Mouse (Mus musculus): Measurements from ENCODE around the gene Slc22a5. TPM values are rescaled to one million over a fixed set of nuclear protein-coding genes. Genes with fewer than 3 reads are reported as not detected.
A peak's percentile ranks its signal among the peaks of the same experiment; 100 is the strongest.
"Not testable (repeated sequence)": the region's sequence is repeated elsewhere in the genome, so short reads cannot be mapped to it uniquely, and the experiment has no call there.

The Slc22a5 gene
- total RNA-seq (2014; rRNA removed) (13.2 and 13.6 TPM in 2 replicates), polyA plus RNA-seq (2015; fragmentation: Nextera tagmentation; extraction: Ambion mirVana) (12.8 and 13.0 TPM in 2 replicates)

DNA sequence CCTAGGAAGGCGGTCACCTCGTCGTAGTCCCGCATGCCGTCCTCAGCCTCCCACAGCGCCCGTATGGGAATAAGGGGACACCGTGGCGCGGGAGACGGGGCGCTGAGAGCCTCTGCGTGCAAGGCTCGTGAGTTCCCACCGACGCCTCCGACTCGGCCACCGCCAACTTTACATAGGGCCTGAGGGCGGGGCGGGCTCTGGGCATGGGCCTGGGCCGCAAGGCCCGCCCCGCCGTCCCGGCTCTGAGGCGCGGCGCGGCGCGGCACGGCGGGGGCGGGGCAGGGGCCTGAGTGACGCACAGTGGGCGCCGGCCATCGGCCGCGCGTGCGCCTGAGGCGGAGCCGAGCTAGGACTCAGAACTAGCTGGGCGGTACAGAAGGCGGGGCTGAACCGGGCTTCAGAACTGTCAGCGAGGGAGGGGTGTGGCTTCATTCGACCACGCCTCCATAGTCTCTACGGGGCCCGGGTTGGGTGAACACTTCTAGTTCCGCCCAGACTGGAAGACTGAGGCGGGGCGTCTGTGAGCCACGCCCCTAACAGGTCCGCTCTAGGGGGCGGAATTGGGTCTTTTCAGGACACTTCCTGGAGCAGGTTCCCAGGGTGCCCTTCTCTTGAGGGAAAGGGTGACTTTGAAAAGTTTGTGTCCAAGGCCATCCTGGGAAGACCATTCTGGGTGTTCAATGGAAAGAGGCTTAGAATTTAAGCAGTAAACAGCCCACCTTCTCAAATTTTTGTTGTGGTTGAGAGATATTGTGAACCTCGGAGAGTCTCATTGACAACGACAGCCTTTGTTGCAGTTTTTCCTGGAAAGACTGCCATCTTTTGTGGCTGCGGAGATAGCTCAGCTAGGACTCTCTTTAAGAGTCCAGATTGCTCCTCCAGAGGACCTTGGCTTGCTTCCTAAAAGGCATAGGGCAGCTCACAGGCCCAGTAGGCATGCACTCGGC lies at the start of gene Slc22a5:
TSS of gene Slc22a5 (minus strand) at position 156 of the 947 bp plus-strand sequence.
- peak; percentile 99 for DNase-seq (ENCODE audit: low spot score)
- peak within 1 kb of the TSS; percentile 68 for H3K9ac ChIP-seq (replicated peaks; ENCODE audit: low read length, poor library complexity, severe bottlenecking)
- TF ChIP-seq CTCF (IDR thresholded peaks at IDR 0.05), result peak; percentile 47
- H3K27ac ChIP-seq (ENCODE audit: low read depth, low read length), result peak within 1 kb of the TSS; percentile 59
- H3K4me2 ChIP-seq (ENCODE audit: low read depth, low read length, poor library complexity, severe bottlenecking), result peak within 1 kb of the TSS; percentile 67
- peak; percentile 99 for ATAC-seq (ENCODE audit: low FRiP score)
- no peaks in the 10 kb centered on the region for H3K27me3 ChIP-seq (ENCODE audit: insufficient read depth, low read length)
- peak within 1 kb of the TSS; percentile 64 for H3K4me3 ChIP-seq (ENCODE audit: low read depth, low read length)
- no peaks in the 10 kb centered on the region for H3K9me3 ChIP-seq (ENCODE audit: low read length)
- H3K36me3 ChIP-seq (ENCODE audit: insufficient read depth, low read length), result no peaks in the 10 kb centered on the region; the same call in 1 of the 2 replicates
- H3K4me1 ChIP-seq (ENCODE audit: insufficient read depth, low read length), result peaks cover 5% of the 10 kb centered on the region; the same call in 1 of the 2 replicates
- 3% methylated on average over 38 of the region's 63 CpGs for WGBS

DNA sequence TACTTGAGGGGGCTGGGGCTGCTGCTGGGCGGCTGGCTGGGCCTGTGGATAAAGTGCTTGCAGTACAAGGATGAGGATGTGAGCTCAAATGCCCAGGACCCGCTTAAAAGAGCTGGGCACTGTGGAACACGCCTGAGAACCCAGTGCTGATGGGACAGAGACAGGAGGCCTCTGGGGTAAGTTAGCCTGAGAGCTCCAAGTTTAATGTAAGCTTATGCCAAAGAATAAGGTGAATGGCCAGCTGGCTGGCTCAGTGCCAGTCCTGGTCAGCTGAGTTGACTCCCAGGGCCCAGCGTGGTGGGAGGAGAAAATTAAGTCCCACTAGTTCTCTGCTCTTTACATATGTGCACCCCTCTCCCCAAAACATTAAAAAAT lies 40.5 kb upstream of the Slc22a5 start:
- not testable (repeated sequence) for ATAC-seq (ENCODE audit: low FRiP score); H3K9ac ChIP-seq (replicated peaks; ENCODE audit: low read length, poor library complexity, severe bottlenecking); H3K27me3 ChIP-seq (ENCODE audit: insufficient read depth, low read length); H3K4me2 ChIP-seq (ENCODE audit: low read depth, low read length, poor library complexity, severe bottlenecking); H3K27ac ChIP-seq (ENCODE audit: low read depth, low read length); H3K4me3 ChIP-seq (ENCODE audit: low read depth, low read length); H3K9me3 ChIP-seq (ENCODE audit: low read length); DNase-seq (ENCODE audit: low spot score); H3K4me1 ChIP-seq (ENCODE audit: insufficient read depth, low read length); H3K36me3 ChIP-seq (ENCODE audit: insufficient read depth, low read length)
- WGBS, result 79% methylated on average over 4 of the region's 4 CpGs

DNA sequence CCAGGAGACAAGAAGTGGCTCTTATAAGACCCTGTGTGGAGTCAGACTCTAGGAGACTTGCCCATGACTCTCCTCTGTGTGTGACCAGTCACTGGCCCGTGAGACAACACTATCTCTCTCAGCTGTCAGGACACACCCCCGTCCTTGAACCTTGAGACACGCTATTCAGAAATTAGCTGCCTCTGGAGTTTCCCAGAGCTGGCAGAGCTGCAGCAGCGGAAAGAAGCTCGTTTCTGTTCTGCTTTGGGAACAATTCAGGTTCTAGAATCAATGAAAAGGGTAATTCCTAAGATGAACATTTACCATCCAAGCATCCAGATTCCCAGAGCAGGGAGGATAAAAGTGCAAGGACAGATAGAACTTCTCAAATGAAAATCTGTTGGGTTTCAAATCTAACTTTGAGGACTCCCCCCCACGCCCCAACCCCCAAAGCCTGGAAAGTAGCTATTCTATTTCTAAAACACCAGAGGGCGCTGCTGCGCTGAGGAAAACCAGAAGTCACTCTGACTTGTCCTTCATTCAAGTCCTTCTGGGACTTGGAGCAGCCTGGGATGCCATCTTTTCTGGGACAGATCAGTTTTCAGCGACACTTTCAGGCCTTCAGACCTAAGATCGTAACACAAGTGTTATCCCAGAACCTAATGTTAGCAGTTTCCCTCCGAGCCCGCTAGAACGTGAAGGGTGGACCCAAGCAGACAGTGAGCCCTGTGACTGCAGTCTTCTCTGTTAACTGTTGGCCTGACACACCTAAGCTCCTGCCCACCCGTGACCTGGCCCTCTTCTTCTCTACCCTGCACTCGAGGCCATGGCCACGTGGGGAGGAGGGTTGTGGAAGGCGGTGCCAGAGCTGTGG lies 39.9 kb upstream of the Slc22a5 start:
- no peaks in the 10 kb centered on the region for H3K9me3 ChIP-seq (ENCODE audit: low read length)

DNA sequence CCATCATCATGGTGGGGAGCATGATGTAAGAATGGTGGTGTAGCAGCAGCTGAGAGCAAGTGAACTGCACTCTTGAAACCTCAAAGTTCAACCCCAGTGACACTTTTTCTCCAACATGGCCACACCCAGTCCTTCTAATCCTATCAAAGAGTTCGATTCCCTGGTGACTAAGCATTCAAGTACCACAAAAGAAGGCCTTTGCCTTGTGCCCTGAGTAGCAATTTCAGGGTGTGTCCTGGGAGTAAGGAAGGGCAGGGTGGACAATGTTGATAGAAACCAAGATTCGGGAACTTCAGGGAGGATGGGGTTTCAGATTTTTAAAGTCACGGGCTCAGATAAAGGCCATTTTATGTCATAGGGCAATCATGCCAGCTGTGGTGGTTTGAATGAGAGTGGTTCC lies 38.3 kb upstream of the Slc22a5 start:
- Histone ChIP-seq H3K27ac (ENCODE audit: low read depth, low read length) (no peak overlapping the region), H3K9me3 (ENCODE audit: low read length) (no peaks in the 10 kb centered on the region), H3K9ac (replicated peaks; ENCODE audit: low read length, poor library complexity, severe bottlenecking) (no peak overlapping the region), H3K27me3 (ENCODE audit: insufficient read depth, low read length) (no peaks in the 10 kb centered on the region), H3K4me1 (ENCODE audit: insufficient read depth, low read length) (no peaks in the 10 kb centered on the region), H3K36me3 (ENCODE audit: insufficient read depth, low read length) (no peaks in the 10 kb centered on the region), H3K4me2 (ENCODE audit: low read depth, low read length, poor library complexity, severe bottlenecking) (no peak overlapping the region), H3K4me3 (ENCODE audit: low read depth, low read length) (no peak overlapping the region)
- WGBS, result 71% methylated on average over 3 of the region's 3 CpGs
- no peak for TF ChIP-seq CTCF (IDR thresholded peaks at IDR 0.05)
- DNase-seq (ENCODE audit: low spot score) (no peak), ATAC-seq (ENCODE audit: low FRiP score) (no peak)

More for the DNA sequence above, 39.9 kb upstream of the Slc22a5 start:
- Histone ChIP-seq H3K4me2 (ENCODE audit: low read depth, low read length, poor library complexity, severe bottlenecking) (no peak overlapping the region), H3K27me3 (ENCODE audit: insufficient read depth, low read length) (no peaks in the 10 kb centered on the region), H3K4me1 (ENCODE audit: insufficient read depth, low read length) (no peaks in the 10 kb centered on the region), H3K27ac (ENCODE audit: low read depth, low read length) (no peak overlapping the region), H3K4me3 (ENCODE audit: low read depth, low read length) (no peak overlapping the region), H3K9ac (replicated peaks; ENCODE audit: low read length, poor library complexity, severe bottlenecking) (no peak overlapping the region), H3K36me3 (ENCODE audit: insufficient read depth, low read length) (no peaks in the 10 kb centered on the region)
- peak; percentile 85 for TF ChIP-seq CTCF (IDR thresholded peaks at IDR 0.05)
- ATAC-seq (ENCODE audit: low FRiP score) (no peak), DNase-seq (ENCODE audit: low spot score) (peak; percentile 71)
- 35% methylated on average over 17 of the region's 17 CpGs for WGBS

DNA sequence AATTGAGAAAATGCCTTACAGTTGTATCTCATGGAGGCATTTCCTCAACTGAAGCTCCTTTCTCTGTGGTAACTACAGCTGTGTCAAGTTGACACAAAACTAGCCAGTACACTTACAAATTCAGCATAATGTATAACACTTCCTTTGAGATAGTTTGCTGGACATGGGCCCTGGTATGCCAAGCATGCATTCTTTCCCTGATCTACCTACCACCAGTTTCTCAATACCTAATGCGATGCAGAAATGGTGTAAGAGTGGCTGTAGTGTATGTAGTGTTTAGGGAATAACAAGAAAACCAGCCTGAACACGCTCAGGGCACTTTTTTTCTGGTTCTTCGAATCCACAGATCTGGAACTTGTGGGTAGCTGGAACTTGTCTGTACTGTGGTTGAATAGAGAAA lies 37.1 kb upstream of the Slc22a5 start:
- Histone ChIP-seq H3K4me2 (ENCODE audit: low read depth, low read length, poor library complexity, severe bottlenecking) (no peak overlapping the region), H3K27ac (ENCODE audit: low read depth, low read length) (no peak overlapping the region), H3K4me1 (ENCODE audit: insufficient read depth, low read length) (no peaks in the 10 kb centered on the region), H3K9me3 (ENCODE audit: low read length) (no peaks in the 10 kb centered on the region), H3K9ac (replicated peaks; ENCODE audit: low read length, poor library complexity, severe bottlenecking) (no peak overlapping the region), H3K4me3 (ENCODE audit: low read depth, low read length) (no peak overlapping the region), H3K27me3 (ENCODE audit: insufficient read depth, low read length) (no peaks in the 10 kb centered on the region), H3K36me3 (ENCODE audit: insufficient read depth, low read length) (no peaks in the 10 kb centered on the region)
- DNase-seq (ENCODE audit: low spot score) (no peak), ATAC-seq (ENCODE audit: low FRiP score) (no peak)
- no peak for TF ChIP-seq CTCF (IDR thresholded peaks at IDR 0.05)
- WGBS, result 82% methylated on average over 3 of the region's 3 CpGs
